Mouse (Mus musculus): ENCODE measurements at regions not wholly inside any gene's neighbourhood (a gene's known extent, or its start where the extent isn't known, plus 50 kb on each side); places are given as distances from the start of the nearest gene placed in this dataset.

GRCm38 (mm10) chr7:70972023-70972400, 379.3 kb downstream of the Gm10295 start:
- H3K27me3 ChIP-seq (ENCODE audit: control insufficient read depth, insufficient read depth, low read length), result no peaks in the 10 kb centered on the region
- H3K4me2 ChIP-seq, result no peak overlapping the region
- WGBS, result 66% methylated on average over 3 of the region's 3 CpGs
- H3K36me3 ChIP-seq (ENCODE audit: control insufficient read depth, insufficient read depth, low read length), result no peaks in the 10 kb centered on the region
- H3K4me1 ChIP-seq (ENCODE audit: control insufficient read depth, insufficient read depth, low read length), result no peaks in the 10 kb centered on the region; the same call in 1 of the 2 replicates
- DNase-seq (ENCODE audit: low spot score, missing footprints) (no peak), ATAC-seq (ENCODE audit: low FRiP score) (no peak)
- no peak overlapping the region for H3K9ac ChIP-seq (ENCODE audit: low read length)
- H3K9me3 ChIP-seq (ENCODE audit: control insufficient read depth, low read length), result no peaks in the 10 kb centered on the region
- no peak overlapping the region for H3K4me3 ChIP-seq (ENCODE audit: low read depth, low read length)
- no peak overlapping the region for H3K27ac ChIP-seq (ENCODE audit: low read depth, low read length)

GRCm38 (mm10) chr7:70971323-70972022, 379.8 kb downstream of the Gm10295 start:
- Histone ChIP-seq H3K9ac (ENCODE audit: low read length) (no peak overlapping the region), H3K27me3 (ENCODE audit: control insufficient read depth, insufficient read depth, low read length) (no peaks in the 10 kb centered on the region), H3K4me2 (no peak overlapping the region), H3K4me3 (ENCODE audit: low read depth, low read length) (no peak overlapping the region), H3K36me3 (ENCODE audit: control insufficient read depth, insufficient read depth, low read length) (no peaks in the 10 kb centered on the region), H3K4me1 (ENCODE audit: control insufficient read depth, insufficient read depth, low read length) (no peaks in the 10 kb centered on the region; the same call in 1 of the 2 replicates), H3K27ac (ENCODE audit: low read depth, low read length) (no peak overlapping the region), H3K9me3 (ENCODE audit: control insufficient read depth, low read length) (no peaks in the 10 kb centered on the region)
- 19% methylated on average over 6 of the region's 6 CpGs for WGBS
- ATAC-seq (ENCODE audit: low FRiP score), result 0 out of 2 replicates have a peak, but pooled peaks have one; percentile 44
- DNase-seq (ENCODE audit: low spot score, missing footprints), result no peak

GRCm38 (mm10) chr7:70952318-70952959, 398.8 kb downstream of the Gm10295 start:
- no peaks in the 10 kb centered on the region for H3K9me3 ChIP-seq (ENCODE audit: control insufficient read depth, low read length)
- H3K9ac ChIP-seq (ENCODE audit: low read length), result no peak overlapping the region
- no peak overlapping the region for H3K27ac ChIP-seq (ENCODE audit: low read depth, low read length)
- no peaks in the 10 kb centered on the region for H3K4me1 ChIP-seq (ENCODE audit: control insufficient read depth, insufficient read depth, low read length)
- no peak overlapping the region for H3K4me2 ChIP-seq
- H3K27me3 ChIP-seq (ENCODE audit: control insufficient read depth, insufficient read depth, low read length), result no peaks in the 10 kb centered on the region
- no peak for DNase-seq (ENCODE audit: low spot score, missing footprints)
- H3K4me3 ChIP-seq (ENCODE audit: low read depth, low read length), result no peak overlapping the region
- ATAC-seq (ENCODE audit: low FRiP score), result no peak
- no peaks in the 10 kb centered on the region for H3K36me3 ChIP-seq (ENCODE audit: control insufficient read depth, insufficient read depth, low read length)
- WGBS, result 85% methylated on average over 4 of the region's 4 CpGs

GRCm38 (mm10) chr7:70948281-70948680, 403.0 kb downstream of the Gm10295 start:
- WGBS, result 83% methylated on average over 5 of the region's 5 CpGs
- Histone ChIP-seq H3K9me3 (ENCODE audit: control insufficient read depth, low read length) (no peaks in the 10 kb centered on the region), H3K4me2 (no peak overlapping the region), H3K36me3 (ENCODE audit: control insufficient read depth, insufficient read depth, low read length) (no peaks in the 10 kb centered on the region), H3K9ac (ENCODE audit: low read length) (no peak overlapping the region), H3K4me1 (ENCODE audit: control insufficient read depth, insufficient read depth, low read length) (no peaks in the 10 kb centered on the region), H3K4me3 (ENCODE audit: low read depth, low read length) (no peak overlapping the region), H3K27me3 (ENCODE audit: control insufficient read depth, insufficient read depth, low read length) (no peaks in the 10 kb centered on the region), H3K27ac (ENCODE audit: low read depth, low read length) (no peak overlapping the region)
- DNase-seq (ENCODE audit: low spot score, missing footprints) (no peak), ATAC-seq (ENCODE audit: low FRiP score) (no peak)

- no peaks in the 10 kb centered on the region for H3K9me3 ChIP-seq (ENCODE audit: control insufficient read depth, low read length)
- H3K36me3 ChIP-seq (ENCODE audit: control insufficient read depth, insufficient read depth, low read length), result no peaks in the 10 kb centered on the region
- no peak for ATAC-seq (ENCODE audit: low FRiP score)
- H3K27me3 ChIP-seq (ENCODE audit: control insufficient read depth, insufficient read depth, low read length), result no peaks in the 10 kb centered on the region
- DNase-seq (ENCODE audit: low spot score, missing footprints), result no peak
- WGBS, result 72% methylated on average over 2 of the region's 2 CpGs
- no peak overlapping the region for H3K4me2 ChIP-seq
- H3K4me3 ChIP-seq (ENCODE audit: low read depth, low read length), result no peak overlapping the region
- no peak overlapping the region for H3K27ac ChIP-seq (ENCODE audit: low read depth, low read length)
- H3K9ac ChIP-seq (ENCODE audit: low read length), result no peak overlapping the region
- H3K4me1 ChIP-seq (ENCODE audit: control insufficient read depth, insufficient read depth, low read length), result no peaks in the 10 kb centered on the region
Measured at GRCm38 (mm10) chr7:70946260-70946659, 405.0 kb downstream of the Gm10295 start.

GRCm38 (mm10) chr7:70930911-70931310, 420.4 kb downstream of the Gm10295 start:
- Histone ChIP-seq H3K4me2 (no peak overlapping the region), H3K9me3 (ENCODE audit: control insufficient read depth, low read length) (no peaks in the 10 kb centered on the region), H3K4me3 (ENCODE audit: low read depth, low read length) (no peak overlapping the region), H3K27ac (ENCODE audit: low read depth, low read length) (peak overlapping the region; percentile 27; the same call in 1 of the 2 replicates), H3K9ac (ENCODE audit: low read length) (no peak overlapping the region), H3K27me3 (ENCODE audit: control insufficient read depth, insufficient read depth, low read length) (no peaks in the 10 kb centered on the region), H3K4me1 (ENCODE audit: control insufficient read depth, insufficient read depth, low read length) (peaks cover 14% of the 10 kb centered on the region), H3K36me3 (ENCODE audit: control insufficient read depth, insufficient read depth, low read length) (no peaks in the 10 kb centered on the region)
- 9% methylated on average over 6 of the region's 6 CpGs for WGBS
- no peak for ATAC-seq (ENCODE audit: low FRiP score)
- no peak for DNase-seq (ENCODE audit: low spot score, missing footprints)

GRCm38 (mm10) chr7:70929935-70930334, 421.4 kb downstream of the Gm10295 start:
- 14% methylated on average over 11 of the region's 11 CpGs for WGBS

GRCm38 (mm10) chr7:70928001-70928400, 423.3 kb downstream of the Gm10295 start:
- Histone ChIP-seq H3K9ac (ENCODE audit: low read length) (no peak overlapping the region), H3K36me3 (ENCODE audit: control insufficient read depth, insufficient read depth, low read length) (no peaks in the 10 kb centered on the region), H3K4me2 (no peak overlapping the region), H3K27ac (ENCODE audit: low read depth, low read length) (no peak overlapping the region), H3K4me1 (ENCODE audit: control insufficient read depth, insufficient read depth, low read length) (peaks cover 14% of the 10 kb centered on the region), H3K4me3 (ENCODE audit: low read depth, low read length) (no peak overlapping the region), H3K9me3 (ENCODE audit: control insufficient read depth, low read length) (no peaks in the 10 kb centered on the region), H3K27me3 (ENCODE audit: control insufficient read depth, insufficient read depth, low read length) (no peaks in the 10 kb centered on the region)
- no peak; the same call in 1 of the 2 replicates for ATAC-seq (ENCODE audit: low FRiP score)
- DNase-seq (ENCODE audit: low spot score, missing footprints), result no peak
- WGBS, result 74% methylated on average over 3 of the region's 3 CpGs

More at GRCm38 (mm10) chr7:70929935-70930334, 421.4 kb downstream of the Gm10295 start:
- ATAC-seq (ENCODE audit: low FRiP score), result peak; percentile 94
- H3K9ac ChIP-seq (ENCODE audit: low read length), result 0 out of 2 replicates have a peak overlapping the region, but pooled peaks have one; percentile 5
- peak overlapping the region; percentile 30 for H3K4me2 ChIP-seq
- 0 out of 2 replicates have a peak overlapping the region, but pooled peaks have one; percentile 17 for H3K4me3 ChIP-seq (ENCODE audit: low read depth, low read length)
- H3K9me3 ChIP-seq (ENCODE audit: control insufficient read depth, low read length), result no peaks in the 10 kb centered on the region
- peak overlapping the region; percentile 27 for H3K27ac ChIP-seq (ENCODE audit: low read depth, low read length)
- no peaks in the 10 kb centered on the region for H3K27me3 ChIP-seq (ENCODE audit: control insufficient read depth, insufficient read depth, low read length)
- peaks cover 14% of the 10 kb centered on the region for H3K4me1 ChIP-seq (ENCODE audit: control insufficient read depth, insufficient read depth, low read length)
- DNase-seq (ENCODE audit: low spot score, missing footprints), result peak; percentile 93
- H3K36me3 ChIP-seq (ENCODE audit: control insufficient read depth, insufficient read depth, low read length), result no peaks in the 10 kb centered on the region

- DNase-seq (ENCODE audit: low spot score, missing footprints) (no peak), ATAC-seq (ENCODE audit: low FRiP score) (no peak)
- 77% methylated on average over 4 of the region's 4 CpGs for WGBS
Measured at GRCm38 (mm10) chr7:70917016-70917415, 434.3 kb downstream of the Gm10295 start.

More at GRCm38 (mm10) chr7:70917016-70917415, 434.3 kb downstream of the Gm10295 start:
- H3K4me2 ChIP-seq, result no peak overlapping the region
- H3K4me3 ChIP-seq (ENCODE audit: low read depth, low read length), result no peak overlapping the region
- no peaks in the 10 kb centered on the region for H3K27me3 ChIP-seq (ENCODE audit: control insufficient read depth, insufficient read depth, low read length)
- no peak overlapping the region for H3K9ac ChIP-seq (ENCODE audit: low read length)
- H3K36me3 ChIP-seq (ENCODE audit: control insufficient read depth, insufficient read depth, low read length), result no peaks in the 10 kb centered on the region
- H3K27ac ChIP-seq (ENCODE audit: low read depth, low read length), result no peak overlapping the region
- H3K9me3 ChIP-seq (ENCODE audit: control insufficient read depth, low read length), result no peaks in the 10 kb centered on the region
- H3K4me1 ChIP-seq (ENCODE audit: control insufficient read depth, insufficient read depth, low read length), result no peaks in the 10 kb centered on the region

Data from midbrain, embryonic 11.5 days (tissue).